Mouse (Mus musculus): ENCODE measurements around the gene Cnr1. TPM values are rescaled to one million over a fixed set of nuclear protein-coding genes. Genes with fewer than 3 reads are reported as not detected.

Gene Cnr1
- polyA plus RNA-seq, 1 experiment from 2014 or later: 3.2 TPM

DNA sequence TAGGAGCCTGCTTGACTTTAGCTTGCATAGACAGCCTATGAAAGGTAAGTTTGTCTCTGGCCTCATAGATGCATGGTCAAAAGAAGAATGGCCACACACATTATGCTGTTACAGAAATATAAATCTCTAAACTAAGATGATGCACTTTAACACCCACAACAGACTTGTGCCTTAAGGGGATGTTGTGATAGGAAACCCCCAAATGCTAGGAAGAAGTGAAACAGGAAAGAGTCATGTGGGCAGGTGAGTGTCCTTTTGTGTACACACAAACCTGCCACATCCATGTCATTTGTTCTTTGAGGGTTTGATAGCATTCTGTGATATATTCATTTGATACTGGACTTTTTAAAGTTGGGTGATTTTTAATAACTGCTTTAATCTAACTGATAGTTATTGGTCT lies 72.0 kb downstream of the Cnr1 start:
- no peak overlapping the region for H3K9ac ChIP-seq (ENCODE audit: low read depth, low read length)
- no peak for ATAC-seq
- H3K4me1 ChIP-seq (replicated peaks; ENCODE audit: control insufficient read depth, insufficient read depth, low read length): no peaks in the 10 kb centered on the region

More for the DNA sequence above, 72.0 kb downstream of the Cnr1 start:
- Histone ChIP-seq H3K4me2 (replicated peaks; ENCODE audit: low read depth) (no peak overlapping the region), H3K36me3 (ENCODE audit: control insufficient read depth, insufficient read depth) (no peaks in the 10 kb centered on the region), H3K27me3 (replicated peaks; ENCODE audit: control insufficient read depth, insufficient read depth, low read length) (no peaks in the 10 kb centered on the region), H3K4me3 (ENCODE audit: low read depth, low read length) (no peak overlapping the region), H3K9me3 (ENCODE audit: control insufficient read depth) (no peaks in the 10 kb centered on the region), H3K27ac (ENCODE audit: low read depth, low read length) (no peak overlapping the region)
- TF ChIP-seq CTCF (IDR thresholded peaks at IDR 0.05; ENCODE audit: low read depth): no peak

Other genes with a start within 250 kb of the Cnr1 start
- 0.33 and 0.53 TPM in 2 replicates for gene Spaca1, start 125.6 kb downstream of the Cnr1 start, polyA plus RNA-seq (2015; fragmentation: Nextera tagmentation; extraction: Ambion mirVana)

Data from intestine, postnatal 0 days (tissue).